Mouse (Mus musculus): ENCODE results near the gene Slc25a26.

The Slc25a26 gene

GRCm38 (mm10) chr6:94599016-94599415 lies 98.9 kb downstream of the Slc25a26 start:
- no peak for DNase-seq (ENCODE audit: low spot score)

DNA sequence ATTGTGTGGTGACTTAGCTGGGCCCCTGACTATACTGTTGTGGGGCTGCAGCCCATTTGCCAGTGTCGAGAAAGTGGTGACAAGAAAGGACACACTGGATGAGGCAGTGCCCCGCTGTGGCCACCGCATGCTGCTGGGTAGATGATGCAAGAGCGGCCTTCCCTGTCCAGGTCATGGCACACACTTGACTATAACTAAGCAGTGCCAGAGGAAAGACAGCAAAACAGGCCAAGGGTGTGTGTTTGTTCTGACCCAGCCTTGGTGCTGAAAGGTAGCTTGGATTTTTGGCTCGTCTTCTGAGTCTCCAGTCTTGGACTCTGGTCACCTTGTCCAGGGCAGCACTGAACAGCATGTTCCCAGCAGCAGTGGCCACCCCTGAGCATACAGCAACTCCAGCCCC lies 101.0 kb downstream of the Slc25a26 start:
- no peak for DNase-seq (ENCODE audit: low spot score)

DNA sequence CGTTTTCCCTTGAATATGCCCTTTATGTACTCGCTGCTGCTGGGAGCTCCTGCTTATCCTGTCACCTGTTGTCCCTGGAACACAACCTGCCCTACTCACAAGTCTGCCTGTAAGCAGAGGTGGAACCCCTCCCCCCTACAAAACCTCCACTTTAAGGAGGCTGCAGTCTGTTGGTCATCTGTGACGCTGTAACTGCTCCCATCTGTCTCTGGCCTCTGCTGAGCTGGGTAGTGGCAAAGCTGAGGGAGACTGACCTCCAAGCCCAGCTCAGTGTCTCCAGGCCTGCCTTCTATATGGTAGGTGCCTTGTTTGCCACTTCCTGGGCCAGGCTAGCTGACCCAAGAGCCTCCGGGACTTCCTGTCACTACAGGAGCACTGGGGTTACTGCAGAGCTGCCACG lies 101.7 kb downstream of the Slc25a26 start:
- no peak for DNase-seq (ENCODE audit: low spot score)

GRCm38 (mm10) chr6:94604072-94604471 lies 103.9 kb downstream of the Slc25a26 start:
- peak; percentile 49 for DNase-seq (ENCODE audit: low spot score)

GRCm38 (mm10) chr6:94604546-94604945 lies 104.4 kb downstream of the Slc25a26 start:
- DNase-seq (ENCODE audit: low spot score): no peak

DNA sequence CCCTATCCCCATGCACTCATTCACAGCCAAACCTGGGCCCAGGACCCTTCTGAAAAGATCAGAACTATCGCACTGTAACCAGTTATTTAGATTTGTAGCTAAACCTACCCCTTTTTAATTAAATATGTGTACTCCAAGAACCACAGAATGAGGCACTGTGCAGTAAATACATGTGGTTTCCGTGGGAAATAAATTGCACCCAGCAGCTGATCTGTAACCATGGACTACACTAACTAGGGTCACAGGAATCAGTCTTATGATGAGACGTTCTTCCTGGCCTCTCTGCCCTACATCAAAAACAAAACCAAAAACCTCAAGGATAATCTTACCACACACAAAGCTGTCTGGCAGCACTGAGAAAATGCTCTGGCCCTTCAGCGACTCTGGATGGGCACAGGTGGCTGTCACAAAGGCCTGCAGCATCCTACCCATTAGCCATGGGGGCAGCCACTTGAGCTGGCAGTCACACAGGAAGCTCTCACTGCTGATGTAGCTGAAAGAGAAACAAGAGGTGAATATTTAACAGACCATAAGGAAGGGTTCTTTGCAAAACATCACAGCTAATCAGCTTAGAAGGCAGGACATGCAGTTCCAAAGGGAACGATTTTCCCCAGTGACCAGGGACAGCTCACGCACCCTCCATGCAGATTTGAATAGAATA lies 113.2 kb downstream of the Slc25a26 start:
- DNase-seq (ENCODE audit: low spot score): no peak

- no peak for DNase-seq (ENCODE audit: low spot score)
Observed at GRCm38 (mm10) chr6:94614346-94614745, 114.2 kb downstream of the Slc25a26 start.

- no peak for DNase-seq (ENCODE audit: low spot score)
Observed at GRCm38 (mm10) chr6:94615936-94616335, 115.8 kb downstream of the Slc25a26 start.

DNA sequence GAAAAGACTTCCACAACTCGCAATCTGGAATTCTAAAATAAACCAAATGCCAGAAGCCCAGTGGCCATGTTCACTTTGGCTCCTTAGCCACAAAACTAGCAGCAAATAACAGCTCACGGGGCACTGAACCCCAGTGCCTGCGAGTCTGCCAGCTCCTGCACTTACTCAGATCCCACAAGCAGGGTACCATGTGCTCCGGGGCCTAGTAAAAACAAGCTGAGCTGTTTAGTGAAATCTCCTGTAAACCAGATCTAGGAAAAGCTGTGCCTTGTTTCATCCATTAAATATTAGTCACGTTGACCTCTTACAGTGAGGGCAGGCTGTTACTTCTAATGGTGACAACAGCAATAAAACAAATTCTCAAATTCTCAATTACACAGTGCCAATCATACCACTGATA lies 118.5 kb downstream of the Slc25a26 start:
- no peak for DNase-seq (ENCODE audit: low spot score)

- DNase-seq (ENCODE audit: low spot score): no peak
Observed at GRCm38 (mm10) chr6:94620287-94620686, 120.2 kb downstream of the Slc25a26 start.

DNA sequence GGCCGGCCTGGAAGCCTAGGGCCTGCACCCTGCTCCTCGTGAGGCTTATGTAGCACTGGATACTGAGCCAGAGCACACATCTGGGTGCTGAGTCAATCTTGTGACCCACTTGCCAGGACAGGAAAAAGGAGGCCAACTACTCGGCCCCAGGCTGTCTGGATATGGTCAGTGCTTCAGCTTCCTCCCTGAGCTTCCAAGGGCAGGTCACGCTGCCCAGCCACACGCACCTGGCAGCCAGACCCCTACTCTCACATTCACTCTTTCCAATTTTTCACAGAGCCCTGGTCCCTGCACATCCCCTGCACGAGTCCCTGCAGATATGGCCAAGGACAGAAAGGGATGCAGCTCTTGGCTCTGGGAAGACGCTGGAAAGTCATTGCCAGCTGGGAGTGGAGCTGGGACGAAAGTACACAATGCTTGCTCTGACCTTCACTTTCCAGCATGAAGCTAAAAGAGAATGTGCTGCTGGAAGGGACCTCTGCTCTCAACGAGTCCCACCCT lies 120.7 kb downstream of the Slc25a26 start:
- no peak for DNase-seq (ENCODE audit: low spot score)

DNA sequence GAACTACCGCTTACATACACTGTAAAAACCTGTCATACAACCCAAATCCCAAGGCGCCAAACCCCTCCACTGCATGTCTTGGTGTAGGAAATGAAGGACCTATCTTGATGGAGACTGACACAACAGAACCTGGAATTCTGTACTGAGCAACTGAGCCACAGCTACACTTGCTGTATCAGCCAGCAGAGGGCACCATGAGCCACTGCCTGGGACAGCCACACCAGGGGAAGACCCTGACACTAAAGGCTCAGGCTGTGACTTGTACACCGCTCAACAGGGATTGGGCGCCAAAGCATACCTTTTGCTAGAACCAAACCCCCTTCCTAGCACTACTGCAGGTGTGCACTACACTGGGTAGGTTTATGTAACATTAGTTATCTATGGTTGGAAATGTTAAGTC lies 122.9 kb downstream of the Slc25a26 start:
- peak; percentile 80 for DNase-seq (ENCODE audit: low spot score)

DNA sequence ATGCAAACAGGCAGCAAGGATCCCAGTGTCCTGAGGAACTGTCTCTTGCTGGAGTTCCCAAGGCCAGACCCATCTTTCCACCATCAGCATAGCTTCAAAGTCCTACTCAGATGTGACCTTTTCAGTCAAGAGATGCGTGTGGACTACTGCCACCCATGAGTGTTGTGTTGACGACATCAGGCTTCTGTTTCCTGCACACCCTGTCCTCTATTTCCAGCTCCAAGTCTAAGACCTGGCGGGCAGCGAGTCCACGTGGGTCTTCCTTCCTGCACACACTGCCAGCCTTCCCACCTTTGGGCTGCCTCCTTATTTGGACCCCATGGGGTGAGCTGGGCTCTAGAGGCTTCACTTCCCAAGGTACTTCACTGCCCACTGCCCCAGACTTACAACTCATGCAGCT lies 124.4 kb downstream of the Slc25a26 start:
- DNase-seq (ENCODE audit: low spot score): no peak

DNA sequence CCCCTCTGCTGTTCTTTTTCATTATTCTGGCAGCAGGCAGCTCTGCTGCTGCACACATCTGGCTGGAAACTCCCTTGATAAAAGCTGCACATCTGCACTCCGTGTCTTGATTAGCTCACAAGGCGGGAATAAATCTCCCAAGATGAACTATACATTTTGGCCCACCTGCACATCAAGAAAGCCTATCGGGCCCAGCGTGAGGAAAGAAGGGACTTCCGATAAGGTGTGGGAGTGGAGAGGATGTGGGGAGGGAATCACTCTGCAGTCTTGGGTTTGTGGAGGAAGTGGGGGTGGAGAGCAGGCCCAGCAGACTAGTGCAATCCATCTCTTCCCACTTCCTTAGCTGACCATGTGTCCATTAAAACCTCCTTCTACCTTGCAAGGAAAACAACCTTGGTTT lies 125.8 kb downstream of the Slc25a26 start:
- no peak for DNase-seq (ENCODE audit: low spot score)

- DNase-seq (ENCODE audit: low spot score): no peak
Observed at GRCm38 (mm10) chr6:94626807-94627206, 126.7 kb downstream of the Slc25a26 start.

- no peak for DNase-seq (ENCODE audit: low spot score)
Observed at GRCm38 (mm10) chr6:94627714-94628595, 127.8 kb downstream of the Slc25a26 start.

- no peak for DNase-seq (ENCODE audit: low spot score)
Observed at GRCm38 (mm10) chr6:94628787-94629186, 128.7 kb downstream of the Slc25a26 start.

GRCm38 (mm10) chr6:94631051-94631778 lies 131.1 kb downstream of the Slc25a26 start:
- no peak for DNase-seq (ENCODE audit: low spot score)

GRCm38 (mm10) chr6:94631779-94632082 lies 131.6 kb downstream of the Slc25a26 start:
- DNase-seq (ENCODE audit: low spot score): no peak

DNA sequence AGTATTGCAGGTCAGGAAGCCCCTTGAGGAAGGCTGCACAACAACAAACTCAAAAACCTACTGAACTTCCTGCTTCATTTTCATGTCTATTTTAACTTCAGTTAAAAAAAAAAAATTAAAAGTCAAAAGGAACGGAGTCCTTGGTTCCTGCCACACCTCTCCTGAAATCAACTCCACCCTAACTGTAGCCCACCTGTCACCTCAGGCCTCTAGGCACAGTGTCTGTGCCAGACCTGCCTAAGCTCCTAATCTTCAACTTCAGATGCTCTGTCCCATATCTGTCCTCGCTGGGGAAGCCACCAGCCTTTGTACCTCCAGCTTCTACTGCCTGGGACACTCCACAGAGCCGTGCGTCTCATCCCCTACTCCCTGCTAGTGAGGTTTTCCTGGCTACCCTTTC lies 134.1 kb downstream of the Slc25a26 start:
- no peak for DNase-seq (ENCODE audit: low spot score)

DNA sequence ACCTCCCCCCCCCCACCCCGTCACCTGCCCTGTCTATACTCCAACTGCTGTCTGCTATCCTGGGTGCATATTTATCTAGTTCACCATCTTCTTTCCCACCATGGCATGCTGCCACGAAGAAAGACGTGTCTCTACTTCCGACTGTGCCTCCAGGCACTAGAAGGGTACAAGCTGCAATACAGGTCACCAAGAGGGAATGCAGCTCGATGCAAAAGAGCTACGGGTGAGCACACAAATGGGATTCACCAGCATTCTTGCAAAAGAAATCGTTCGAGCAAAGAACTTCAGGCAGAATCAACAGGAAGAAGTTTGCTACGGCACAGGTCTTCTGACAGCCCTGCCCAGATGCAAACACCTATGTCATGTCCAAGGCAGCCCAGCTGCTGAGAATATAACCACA lies 134.6 kb downstream of the Slc25a26 start:
- no peak for DNase-seq (ENCODE audit: low spot score)

DNA sequence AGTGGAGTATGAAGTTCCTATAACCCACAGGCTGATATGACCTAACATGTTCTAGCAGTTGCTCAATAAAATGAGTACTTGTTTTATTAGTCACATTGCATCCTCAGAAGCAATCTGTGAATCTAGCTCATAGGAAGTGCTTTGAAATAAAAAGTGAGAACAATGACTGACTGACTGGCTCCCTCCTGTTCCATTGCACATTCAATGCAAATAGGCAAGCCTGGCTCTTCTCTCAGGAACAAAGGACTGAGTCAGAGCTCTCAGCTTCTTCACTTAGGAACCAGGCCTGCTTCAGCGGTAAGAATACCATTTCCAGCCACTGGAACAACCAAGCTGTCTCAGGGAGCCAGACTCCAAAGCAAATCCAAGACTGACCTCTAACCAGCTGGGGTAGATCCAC lies 135.2 kb downstream of the Slc25a26 start:
- no peak for DNase-seq (ENCODE audit: low spot score)

DNA sequence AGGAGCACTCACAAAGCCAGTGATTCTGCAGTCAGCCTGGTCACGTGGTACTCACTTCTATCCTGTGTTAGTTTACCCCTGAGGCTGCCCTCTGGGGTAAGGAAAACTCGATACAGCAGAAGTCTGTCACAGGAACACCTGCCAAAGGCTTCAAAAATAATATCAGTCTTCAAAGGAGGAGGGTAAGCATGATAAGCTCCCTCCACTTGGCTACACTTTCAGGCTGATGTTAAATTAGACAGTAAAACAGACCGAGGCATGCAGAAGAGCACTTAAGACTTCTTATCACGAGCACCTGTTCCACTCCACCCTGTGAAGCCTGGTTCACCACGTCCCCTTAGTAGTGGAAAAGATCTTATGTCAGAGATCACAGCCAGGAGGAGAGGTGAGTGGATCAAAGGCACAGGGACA lies 136.9 kb downstream of the Slc25a26 start:
- no peak for DNase-seq (ENCODE audit: low spot score)
